Mouse (Mus musculus) neural tube, embryonic 11.5 days (tissue): ENCODE measurements around the gene H2al1m. TPM values are rescaled to one million over a fixed set of nuclear protein-coding genes. Genes with fewer than 3 reads are reported as not detected.
"Not testable (repeated sequence)": the region's sequence is repeated elsewhere in the genome, so short reads cannot be mapped to it uniquely, and the experiment has no call there.

Experiments used
- ATAC-seq: fragments of 200-750 bp; cut with Nextera tagmentation; 2 replicates; pipeline ENCODE4 v1.8.0; 2017; ENCODE audit warnings: moderate number of reproducible peaks, mild to moderate bottlenecking, moderate TSS enrichment, moderate library complexity; ENCODE audit not compliant: insufficient read depth, low FRiP score, low TSS enrichment
- DNase-seq: peaks from one replicate; pipeline ENCODE4 v3.0.0-alpha.2; 2015; ENCODE audit warnings: low spot score
- H3K27ac ChIP-seq: fragments of 300-500 bp; sonication (generic); 2 replicates; pipeline ENCODE4 v1.5.1; 2014; ENCODE audit warnings: low read depth, mild to moderate bottlenecking, low read length
- H3K27me3 ChIP-seq: fragments of 300-500 bp; sonication (generic); 2 replicates; pipeline ENCODE4 v1.6.1; 2014; ENCODE audit warnings: mild to moderate bottlenecking, low read length, mixed read lengths; ENCODE audit not compliant: control insufficient read depth, insufficient read depth
- H3K36me3 ChIP-seq: fragments of 300-500 bp; sonication (generic); 2 replicates; pipeline ENCODE4 v1.6.1; 2014; ENCODE audit warnings: mild to moderate bottlenecking, low read length, moderate library complexity, mixed read lengths; ENCODE audit not compliant: control insufficient read depth, insufficient read depth
- H3K4me1 ChIP-seq: fragments of 300-500 bp; sonication (generic); 2 replicates; pipeline ENCODE4 v1.6.1; 2014; ENCODE audit warnings: low read length, mixed read lengths; ENCODE audit not compliant: control insufficient read depth, insufficient read depth
- H3K4me2 ChIP-seq: fragments of 300-500 bp; sonication (generic); 2 replicates; pipeline ENCODE4 v1.6.1; 2014; ENCODE audit warnings: low read depth, mild to moderate bottlenecking, moderate library complexity
- H3K4me3 ChIP-seq: fragments of 300-500 bp; sonication (generic); 2 replicates; pipeline ENCODE4 v1.5.1; 2014; ENCODE audit warnings: low read depth, low read length
- H3K9ac ChIP-seq: fragments of 300-500 bp; sonication (generic); 2 replicates; pipeline ENCODE4 v1.6.1; 2014; ENCODE audit warnings: mild to moderate bottlenecking, low read length
- H3K9me3 ChIP-seq: fragments of 300-500 bp; sonication (generic); 2 replicates; pipeline ENCODE4 v1.6.1; 2016; ENCODE audit warnings: low read length; ENCODE audit not compliant: control insufficient read depth
- WGBS: fragments of 180-500 bp; shearing (Covaris S2); extraction: QIAGEN DNeasy Blood & Tissue Kit; methylation state at CpG from one replicate; pipeline ENCODE4 v1.1.7; 2014; 5-methylcytosine and 5-hydroxymethylcytosine counted together
- polyA plus RNA-seq: library from polyadenylated mRNA; unstranded; fragments of >200 nt; fragmentation: Nextera tagmentation; extraction: Ambion mirVana; gene quantifications from 2 replicates; pipeline ENCODE4 v1.2.1, GENCODE M21; 2014

Gene H2al1m
- polyA plus RNA-seq = not detected in 2 replicates

GRCm38 (mm10) chrX:9283464-9283863, at the start of gene H2al1m:
Gene H2al1m (plus strand): TSS chrX:9283764.
- ATAC-seq, H3K9me3 ChIP-seq, H3K4me2 ChIP-seq, DNase-seq, H3K36me3 ChIP-seq, H3K4me1 ChIP-seq, H3K4me3 ChIP-seq, H3K27ac ChIP-seq, H3K27me3 ChIP-seq, H3K9ac ChIP-seq: not testable (repeated sequence)
- no CpG with 5 or more reads among the region's 1 CpGs for WGBS

- Histone ChIP-seq H3K9ac (no peak overlapping the region), H3K27ac (no peak overlapping the region), H3K9me3 (no peaks in the 10 kb centered on the region), H3K4me3 (no peak overlapping the region), H3K36me3 (no peaks in the 10 kb centered on the region), H3K4me2 (no peak overlapping the region), H3K27me3 (no peaks in the 10 kb centered on the region), H3K4me1 (no peaks in the 10 kb centered on the region)
- ATAC-seq (no peak), DNase-seq (no peak)
- 67% methylated on average over 5 of the region's 5 CpGs for WGBS
These were observed 42.6 kb upstream of the H2al1m start for GRCm38 (mm10) chrX:9240737-9241591.

- WGBS = 75% methylated on average over 8 of the region's 8 CpGs
- ATAC-seq = no peak
- H3K36me3 ChIP-seq = no peaks in the 10 kb centered on the region
- no peaks in the 10 kb centered on the region for H3K27me3 ChIP-seq
- no peak overlapping the region for H3K9ac ChIP-seq
- no peak overlapping the region for H3K4me2 ChIP-seq
- H3K9me3 ChIP-seq = no peaks in the 10 kb centered on the region
- H3K4me3 ChIP-seq = no peak overlapping the region
- DNase-seq = no peak
- no peaks in the 10 kb centered on the region for H3K4me1 ChIP-seq
- H3K27ac ChIP-seq = no peak overlapping the region
These were observed 40.1 kb upstream of the H2al1m start for GRCm38 (mm10) chrX:9243381-9243864.

GRCm38 (mm10) chrX:9244603-9245336, 38.8 kb upstream of the H2al1m start:
- no peaks in the 10 kb centered on the region for H3K27me3 ChIP-seq
- no peak overlapping the region for H3K4me3 ChIP-seq
- H3K36me3 ChIP-seq = no peaks in the 10 kb centered on the region
- ATAC-seq = no peak
- no peak overlapping the region for H3K27ac ChIP-seq
- WGBS = 79% methylated on average over 12 of the region's 12 CpGs
- H3K4me1 ChIP-seq = no peaks in the 10 kb centered on the region
- no peak overlapping the region for H3K4me2 ChIP-seq
- no peaks in the 10 kb centered on the region for H3K9me3 ChIP-seq
- H3K9ac ChIP-seq = no peak overlapping the region
- no peak for DNase-seq

GRCm38 (mm10) chrX:9248911-9249310, 34.7 kb upstream of the H2al1m start:
- no peak overlapping the region for H3K4me3 ChIP-seq
- no peaks in the 10 kb centered on the region for H3K9me3 ChIP-seq
- no peak for ATAC-seq
- H3K27ac ChIP-seq = no peak overlapping the region
- 70% methylated on average over 5 of the region's 5 CpGs for WGBS
- H3K4me1 ChIP-seq = no peaks in the 10 kb centered on the region
- H3K27me3 ChIP-seq = no peaks in the 10 kb centered on the region
- H3K9ac ChIP-seq = no peak overlapping the region
- no peak overlapping the region for H3K4me2 ChIP-seq
- no peaks in the 10 kb centered on the region for H3K36me3 ChIP-seq
- no peak for DNase-seq

GRCm38 (mm10) chrX:9253990-9254389, 29.6 kb upstream of the H2al1m start:
- DNase-seq (no peak), ATAC-seq (no peak)
- H3K9me3 ChIP-seq = no peaks in the 10 kb centered on the region
- no peaks in the 10 kb centered on the region for H3K4me1 ChIP-seq
- H3K4me2 ChIP-seq = no peak overlapping the region
- WGBS = 77% methylated on average over 10 of the region's 10 CpGs
- H3K4me3 ChIP-seq = no peak overlapping the region
- H3K27me3 ChIP-seq = no peaks in the 10 kb centered on the region
- no peak overlapping the region for H3K27ac ChIP-seq
- H3K36me3 ChIP-seq = no peaks in the 10 kb centered on the region
- no peak overlapping the region for H3K9ac ChIP-seq

GRCm38 (mm10) chrX:9254901-9255300, 28.7 kb upstream of the H2al1m start:
- DNase-seq (no peak), ATAC-seq (no peak)
- Histone ChIP-seq H3K4me1 (no peaks in the 10 kb centered on the region), H3K9me3 (no peaks in the 10 kb centered on the region), H3K9ac (no peak overlapping the region), H3K27me3 (no peaks in the 10 kb centered on the region), H3K27ac (no peak overlapping the region), H3K4me2 (no peak overlapping the region), H3K36me3 (no peaks in the 10 kb centered on the region), H3K4me3 (no peak overlapping the region)
- 87% methylated on average over 3 of the region's 3 CpGs for WGBS

- ATAC-seq = no peak
- Histone ChIP-seq H3K9me3 (no peaks in the 10 kb centered on the region), H3K4me1 (no peaks in the 10 kb centered on the region), H3K4me3 (no peak within 1 kb of the TSS), H3K36me3 (no peaks in the 10 kb centered on the region), H3K9ac (no peak within 1 kb of the TSS), H3K4me2 (no peak within 1 kb of the TSS), H3K27me3 (no peaks in the 10 kb centered on the region), H3K27ac (no peak within 1 kb of the TSS)
- 88% methylated on average over 5 of the region's 5 CpGs for WGBS
- DNase-seq = no peak
These were observed 26.8 kb upstream of the H2al1m start, which contains the start of gene Gm14862 for GRCm38 (mm10) chrX:9256766-9257165. Gene Gm14862 (minus strand): TSS chrX:9256899.
